Mouse (Mus musculus) heart, postnatal 10 days (tissue): ENCODE measurements around the gene Syn3. TPM values are rescaled to one million over a fixed set of nuclear protein-coding genes. Genes with fewer than 3 reads are reported as not detected.
"Not testable (repeated sequence)": the region's sequence is repeated elsewhere in the genome, so short reads cannot be mapped to it uniquely, and the experiment has no call there.

Experiments
- DNase-seq, 2 experiments: peaks; one replicate each; pipeline ENCODE4 v3.0.0; 2021
- intact Hi-C: fragments of 180-260 bp; cut with DNase I; formaldehyde crosslinking; loops from one replicate; pipeline ENCODE4 v1.15.1; 2025
- total RNA-seq, 2 experiments: library from RNA; stranded (reverse); gene quantifications; 2 replicates each; pipeline ENCODE4 v1.2.3; 2021

Syn3 gene
- total RNA-seq, 2 experiments from 2014 or later: 0.62 to 0.79 TPM

DNA sequence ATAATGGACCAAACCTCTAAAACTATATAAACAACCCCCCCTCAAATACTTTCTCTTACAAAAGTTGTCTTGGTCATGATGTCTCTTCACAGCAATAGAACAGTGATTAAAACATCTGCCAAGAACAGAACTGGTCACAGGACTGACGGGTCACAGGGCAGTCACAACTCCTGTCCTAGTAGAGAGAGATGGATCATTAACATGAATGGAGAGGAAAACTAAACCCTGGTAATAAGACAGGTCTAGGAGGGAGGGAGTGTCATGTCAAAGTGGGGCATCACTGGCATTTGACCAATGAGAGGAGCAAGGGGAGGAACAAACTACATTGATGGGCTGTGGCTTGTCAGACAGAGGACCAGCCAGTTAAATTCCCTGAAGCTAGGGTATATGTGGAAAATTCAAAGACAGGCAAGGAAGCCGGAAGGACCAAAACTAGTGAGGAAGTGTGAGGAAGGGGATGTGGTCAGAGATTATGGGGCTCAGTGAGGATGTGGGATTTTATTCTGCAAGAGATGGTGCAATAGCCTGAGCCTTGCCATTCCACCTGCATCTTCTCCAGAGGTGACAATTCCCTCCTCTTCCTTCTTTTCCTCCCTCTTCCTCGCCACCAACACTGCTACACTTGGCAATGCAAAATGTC lies 76.8 kb downstream of the Syn3 start:
- intact Hi-C loops: no loop called here
- DNase-seq: no peak

DNA sequence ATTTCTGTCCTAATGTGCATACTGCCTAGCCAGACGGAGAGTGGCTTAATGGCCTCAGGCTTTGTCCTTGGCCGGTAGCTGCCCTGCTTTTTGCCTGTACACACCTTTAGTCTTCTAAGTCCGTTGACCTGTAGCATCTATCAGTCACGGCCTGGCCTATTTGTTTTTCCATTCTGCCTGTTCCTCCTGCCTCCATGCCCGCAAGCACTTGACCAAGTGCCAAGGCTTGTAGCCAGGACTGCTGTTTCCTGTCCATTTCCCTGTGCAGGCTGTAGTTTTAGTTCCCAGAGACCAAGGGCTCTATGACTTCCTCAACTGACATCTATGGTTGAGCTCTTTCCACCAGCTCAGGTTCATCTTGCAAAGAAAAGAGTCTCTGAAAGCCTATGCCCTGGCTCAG lies 79.8 kb downstream of the Syn3 start:
- intact Hi-C loops: no loop called here
- DNase-seq: peak; percentile 43 to 56

DNA sequence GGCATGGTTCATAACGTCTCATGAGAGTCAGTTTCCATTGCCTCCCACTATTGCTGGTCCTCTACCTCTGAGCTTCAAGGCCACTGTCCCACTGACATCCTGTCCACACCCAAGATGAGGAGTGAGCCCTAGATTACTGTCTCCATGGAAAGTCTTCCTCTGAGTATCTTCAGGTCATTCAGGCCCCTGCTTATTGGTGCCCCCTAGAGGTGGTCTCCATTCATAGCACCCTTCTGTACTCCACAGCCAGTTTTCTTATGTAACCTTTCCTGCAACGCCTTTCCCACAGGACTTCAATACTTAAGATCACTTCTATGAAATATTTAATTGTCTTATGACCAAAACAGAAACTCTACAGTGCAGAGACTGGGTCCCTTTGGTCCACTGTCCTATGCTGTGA lies 80.4 kb downstream of the Syn3 start:
- intact Hi-C loops: no loop called here
- DNase-seq: no peak

DNA sequence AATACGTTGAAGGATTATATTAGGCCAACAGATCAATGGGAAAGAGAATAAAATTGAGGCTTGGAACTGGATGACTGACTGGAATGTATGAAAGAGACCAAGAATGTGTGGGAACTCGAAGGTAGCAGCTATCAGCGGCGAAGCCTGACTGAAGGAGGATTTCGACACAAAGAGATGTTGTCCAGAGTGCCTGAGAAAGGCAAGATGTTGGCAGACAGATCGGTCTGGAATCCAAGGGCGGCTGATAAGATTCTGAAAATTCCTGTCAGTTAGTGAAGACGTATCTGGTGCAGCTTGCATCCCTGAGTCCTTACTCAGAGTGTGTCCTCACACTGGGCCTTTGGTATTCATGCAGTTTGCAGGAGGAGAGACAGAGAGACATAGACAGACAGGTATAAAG lies 81.9 kb downstream of the Syn3 start:
- DNase-seq: peak; percentile 23 to 33
- intact Hi-C loops: no loop called here

DNA sequence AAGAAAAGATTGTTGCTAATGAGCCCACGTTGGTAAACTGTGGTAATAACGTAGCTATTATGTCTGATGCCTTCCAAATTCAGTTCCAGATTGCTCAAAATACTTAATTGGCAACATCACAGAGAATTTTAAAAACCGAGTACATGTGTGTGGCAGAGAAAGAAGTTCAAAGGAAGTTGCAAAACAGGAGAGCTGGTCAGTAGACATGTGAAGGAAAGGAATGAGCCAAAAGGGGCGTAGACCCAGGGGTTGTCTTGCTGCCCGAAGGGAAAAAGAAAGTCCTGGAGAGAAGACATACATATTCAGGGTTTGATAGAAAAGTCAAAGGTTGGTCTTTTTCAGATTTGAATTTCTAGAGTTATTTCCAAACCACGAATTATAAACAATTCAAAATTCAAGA lies 87.8 kb downstream of the Syn3 start:
- intact Hi-C loops: no loop called here
- DNase-seq: no peak

DNA sequence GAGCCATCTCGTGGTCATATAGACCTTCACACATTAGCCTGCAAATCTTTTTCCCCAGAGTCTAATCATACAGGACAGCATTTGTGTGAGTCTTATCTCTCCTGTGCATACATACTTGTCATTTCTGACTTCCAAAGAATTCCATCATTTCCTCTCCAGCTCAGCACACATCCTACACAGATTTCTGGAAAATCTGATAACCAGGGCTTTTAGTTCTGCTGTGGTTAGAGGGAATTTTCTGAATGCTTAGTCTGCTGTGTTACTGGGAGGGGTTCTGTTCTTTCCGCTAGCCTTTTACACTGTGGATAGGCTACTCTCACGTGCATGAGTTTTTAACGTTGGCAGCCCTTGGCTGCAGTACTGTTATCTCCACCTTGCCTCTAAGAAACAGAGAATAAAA lies 91.7 kb downstream of the Syn3 start:
- intact Hi-C loops: no loop called here
- DNase-seq: no peak

DNA sequence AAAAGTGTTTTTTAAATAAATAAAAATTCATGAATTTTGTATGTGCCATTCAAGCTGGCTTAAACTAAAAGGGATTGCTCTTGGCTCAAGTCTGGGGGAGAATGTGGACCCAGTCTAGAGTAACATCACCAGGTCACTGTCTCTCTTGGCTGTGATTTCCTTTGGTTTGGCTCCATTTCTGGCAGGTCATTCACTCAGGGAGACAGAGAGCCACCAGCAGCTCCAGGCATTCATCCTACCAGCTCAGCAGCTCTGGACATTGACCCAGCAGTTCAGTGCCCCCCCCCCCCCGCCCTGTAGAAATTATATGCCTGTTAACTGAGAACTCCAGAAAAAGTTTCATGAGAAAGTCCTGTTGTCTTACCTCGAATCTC lies 100.4 kb downstream of the Syn3 start:
- no peak for DNase-seq
- intact Hi-C loops: no loop called here

DNA sequence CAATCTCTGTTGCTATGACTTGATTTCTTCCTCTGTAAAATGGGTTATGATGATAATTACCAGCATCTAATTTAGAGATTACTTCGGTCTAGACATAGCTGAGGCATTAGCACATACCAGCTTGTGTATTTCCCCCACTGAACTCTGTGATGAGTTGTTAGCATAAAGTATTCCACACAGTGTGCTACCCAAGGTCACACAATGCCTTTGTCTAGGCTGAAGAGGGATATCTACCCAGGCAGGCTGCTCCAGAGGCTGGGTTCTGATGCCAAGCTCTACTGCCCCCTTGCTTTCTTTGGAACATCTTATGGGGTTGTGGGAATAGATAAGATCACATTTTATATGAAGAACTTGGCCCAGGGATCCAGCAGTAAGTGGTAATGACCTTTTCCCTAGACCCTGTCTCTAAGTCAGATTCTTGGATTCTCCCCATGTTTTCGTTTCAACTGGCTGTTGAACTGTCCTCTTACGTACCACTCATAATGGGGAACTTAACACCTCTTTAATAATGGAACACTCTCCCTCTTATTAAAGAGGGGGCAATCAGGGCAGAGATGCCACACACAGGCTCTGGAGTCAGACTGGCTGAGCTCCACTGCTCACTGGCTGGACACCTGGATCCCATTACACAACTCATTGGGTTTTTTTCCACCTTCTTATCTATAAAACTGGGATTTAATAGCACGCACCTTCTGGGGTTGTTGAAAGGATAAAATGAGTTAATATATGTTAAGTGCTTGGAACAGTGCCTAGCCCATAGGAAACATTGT lies 100.9 kb downstream of the Syn3 start:
- intact Hi-C loops: no loop called here
- no peak for DNase-seq

DNA sequence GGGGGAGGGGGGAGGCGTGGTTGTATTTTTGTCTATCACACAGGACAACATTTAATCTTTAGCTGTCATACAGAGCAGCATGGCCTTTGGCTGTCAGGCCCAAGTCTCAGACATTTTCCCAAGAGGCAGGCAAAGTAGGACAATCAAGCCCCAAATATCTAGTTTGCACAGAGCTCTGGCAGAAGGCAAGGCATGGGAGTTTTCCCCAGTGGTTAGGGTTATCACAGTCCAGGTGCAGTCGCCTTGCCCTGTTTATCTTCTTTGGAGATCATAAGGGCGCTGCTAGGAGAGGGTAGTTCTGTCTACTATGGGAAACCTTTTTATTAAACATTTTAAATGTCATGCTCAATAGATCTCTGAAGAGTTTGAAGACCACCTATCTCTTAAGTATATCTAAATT lies 106.3 kb downstream of the Syn3 start:
- intact Hi-C loops: no loop called here
- DNase-seq: no peak

DNA sequence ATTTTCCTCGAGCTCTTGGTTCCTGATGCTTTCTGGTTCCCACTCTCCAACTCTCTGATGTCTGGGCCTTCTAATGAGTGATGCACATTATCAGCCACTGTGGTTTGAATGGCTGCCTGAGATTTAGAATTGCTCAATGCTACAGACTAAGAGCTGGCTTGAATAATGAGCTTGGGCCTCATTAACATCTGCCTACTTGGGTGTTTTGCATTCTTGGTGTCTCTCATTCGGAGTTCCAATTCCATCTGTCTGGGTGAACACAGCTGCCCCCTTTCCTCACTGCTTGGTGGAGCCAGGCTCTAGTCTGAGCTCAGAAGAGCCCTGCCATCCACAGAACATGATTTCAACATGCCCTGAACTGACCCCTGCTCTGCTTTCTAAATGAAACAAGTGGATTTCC lies 108.8 kb downstream of the Syn3 start:
- peak in 1 of 2 experiments; percentile 18 for DNase-seq
- intact Hi-C loops: no loop called here

DNA sequence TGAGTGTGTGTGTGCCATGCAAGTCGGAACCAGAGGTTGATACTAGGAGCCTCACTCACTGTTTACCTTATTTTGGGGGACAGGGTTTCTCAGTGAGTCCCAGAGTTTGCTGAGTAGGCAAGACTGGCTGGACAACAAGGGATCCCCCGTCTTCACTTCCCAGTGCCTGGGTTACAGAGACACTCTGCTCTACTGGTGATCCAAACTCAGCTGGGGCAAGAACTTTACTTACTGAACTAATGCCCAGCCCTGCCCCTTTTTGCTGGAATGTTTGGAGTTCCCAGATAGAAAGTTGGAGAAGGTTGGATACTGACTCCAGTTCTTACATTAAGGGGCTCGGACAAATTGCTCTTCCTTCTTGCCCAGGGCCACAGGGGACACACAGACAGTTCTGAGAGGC lies 109.3 kb downstream of the Syn3 start:
- intact Hi-C loops: no loop called here
- DNase-seq: no peak

DNA sequence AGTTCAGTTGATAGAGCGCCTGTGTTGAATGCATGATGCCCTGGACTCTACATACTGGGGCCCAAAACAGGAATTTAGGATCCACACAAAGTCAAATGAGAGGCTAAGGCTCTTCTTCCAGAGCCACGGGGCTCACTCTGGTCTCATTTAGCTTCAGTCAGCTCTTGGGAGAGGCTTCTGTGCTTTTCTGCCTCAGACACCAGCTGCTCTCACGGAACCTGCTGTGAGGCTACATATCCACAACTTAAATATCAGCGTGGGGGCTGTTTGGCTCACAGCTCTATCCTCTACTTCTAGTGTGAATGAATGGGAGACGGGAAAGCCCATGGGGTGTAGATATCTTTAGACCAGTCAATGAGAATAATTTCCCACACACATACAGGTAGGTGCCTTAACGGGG lies 109.9 kb downstream of the Syn3 start:
- DNase-seq: no peak
- intact Hi-C loops: no loop called here

DNA sequence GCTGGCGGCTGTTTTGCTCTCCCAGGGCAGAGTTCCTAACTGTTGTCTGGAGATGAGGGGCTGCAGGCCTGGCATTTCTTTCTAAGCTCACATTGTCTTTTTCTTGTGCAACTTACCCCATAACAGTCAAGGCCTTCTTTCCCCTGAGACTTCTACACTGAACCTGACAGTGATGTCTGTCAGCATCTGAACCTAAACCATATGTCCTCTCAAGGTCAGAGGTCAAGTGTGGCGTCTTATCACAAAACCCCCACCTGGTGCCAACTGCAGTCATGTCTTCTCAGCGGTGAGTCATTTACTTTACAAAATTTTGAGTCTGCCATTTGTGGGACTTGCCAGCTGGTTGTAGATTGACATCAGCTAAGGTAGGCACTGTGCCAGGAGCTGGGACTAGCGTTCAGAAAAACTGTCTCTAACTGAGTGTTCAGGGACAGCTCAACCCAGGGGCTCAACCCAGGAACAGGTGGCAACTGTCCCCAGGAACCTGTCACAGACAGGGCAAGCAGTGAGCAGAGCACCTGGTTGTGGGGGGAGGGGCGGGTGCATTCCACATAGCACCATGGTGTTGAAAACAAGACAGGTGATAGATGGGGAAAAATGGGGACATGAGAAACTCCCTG lies 110.8 kb downstream of the Syn3 start:
- intact Hi-C loops: no loop called here
- no peak for DNase-seq

DNA sequence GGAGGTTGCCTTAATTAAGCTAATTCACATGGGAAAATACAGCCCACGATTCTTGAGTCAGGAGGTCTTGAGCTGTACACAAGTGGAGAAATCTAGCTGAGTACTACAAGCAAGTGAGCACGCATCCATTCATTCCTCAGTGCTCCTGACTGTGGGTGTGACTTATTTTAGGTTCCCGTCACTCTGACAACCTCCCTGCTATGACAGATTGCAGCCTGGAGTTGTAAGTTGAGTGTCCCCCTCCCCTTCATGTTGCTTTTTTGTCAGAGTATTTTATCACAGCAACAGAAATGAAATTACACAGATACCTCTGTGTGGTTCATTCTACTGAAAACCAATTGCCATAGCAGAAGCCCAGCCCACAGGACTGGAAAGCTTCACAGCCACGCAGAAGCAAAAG lies 112.5 kb downstream of the Syn3 start:
- intact Hi-C loops: no loop called here
- no peak for DNase-seq

DNA sequence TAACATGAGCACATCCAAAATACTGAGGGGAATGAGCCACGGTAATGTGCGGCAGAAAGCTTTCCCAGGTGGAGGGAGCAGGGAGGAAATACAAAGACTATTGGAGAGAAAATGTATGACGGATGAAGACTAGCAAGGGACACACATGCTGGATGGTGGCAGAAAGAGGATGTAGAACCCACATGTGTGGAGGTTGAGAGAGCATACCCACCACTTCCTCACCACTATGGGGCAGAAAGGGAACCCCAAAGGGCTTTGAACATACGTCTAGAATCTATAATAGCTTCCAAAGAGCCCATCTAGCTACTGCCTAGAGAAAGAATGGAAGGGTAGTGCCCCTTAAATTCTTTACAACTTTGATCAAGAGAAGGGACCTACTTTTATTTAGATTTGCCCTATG lies 113.0 kb downstream of the Syn3 start:
- no peak for DNase-seq
- intact Hi-C loops: no loop called here

DNA sequence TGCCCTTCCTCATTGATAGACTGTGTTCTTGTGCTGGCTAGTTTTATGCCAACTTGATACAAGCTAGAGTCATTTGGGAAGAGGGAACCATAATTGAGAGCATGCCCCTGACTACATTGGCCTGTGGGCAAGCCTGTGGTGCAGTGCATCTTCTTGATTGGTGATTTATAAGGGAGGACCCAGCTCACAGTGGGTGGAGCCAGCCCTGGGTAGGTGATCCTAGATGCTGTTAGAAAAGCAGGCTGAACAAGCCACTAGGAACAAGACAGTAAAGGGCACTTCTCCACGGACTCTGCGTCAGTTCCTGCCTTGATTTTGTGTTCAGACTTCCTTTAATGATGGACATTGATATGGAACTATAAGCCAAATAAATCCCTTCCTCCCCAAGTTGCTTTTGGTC lies 114.0 kb downstream of the Syn3 start:
- DNase-seq: no peak
- intact Hi-C loops: no loop called here

DNA sequence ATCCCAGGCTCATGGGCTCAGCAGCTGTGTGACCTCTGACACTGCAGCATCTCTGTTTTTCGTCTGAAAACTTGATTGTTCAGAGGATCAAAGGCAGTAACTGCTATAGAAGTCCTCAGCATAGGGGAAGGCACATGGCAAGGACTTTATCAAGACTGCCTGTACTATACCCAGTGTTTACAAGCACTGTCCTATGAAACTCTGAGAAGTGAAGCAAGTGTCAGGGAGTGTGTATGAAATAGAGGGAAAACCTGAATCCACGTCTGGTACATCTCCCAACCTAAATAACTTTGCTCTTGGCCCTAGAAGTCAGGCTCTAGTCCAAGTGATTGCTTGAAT lies 116.8 kb downstream of the Syn3 start:
- intact Hi-C loops: no loop called here

DNA sequence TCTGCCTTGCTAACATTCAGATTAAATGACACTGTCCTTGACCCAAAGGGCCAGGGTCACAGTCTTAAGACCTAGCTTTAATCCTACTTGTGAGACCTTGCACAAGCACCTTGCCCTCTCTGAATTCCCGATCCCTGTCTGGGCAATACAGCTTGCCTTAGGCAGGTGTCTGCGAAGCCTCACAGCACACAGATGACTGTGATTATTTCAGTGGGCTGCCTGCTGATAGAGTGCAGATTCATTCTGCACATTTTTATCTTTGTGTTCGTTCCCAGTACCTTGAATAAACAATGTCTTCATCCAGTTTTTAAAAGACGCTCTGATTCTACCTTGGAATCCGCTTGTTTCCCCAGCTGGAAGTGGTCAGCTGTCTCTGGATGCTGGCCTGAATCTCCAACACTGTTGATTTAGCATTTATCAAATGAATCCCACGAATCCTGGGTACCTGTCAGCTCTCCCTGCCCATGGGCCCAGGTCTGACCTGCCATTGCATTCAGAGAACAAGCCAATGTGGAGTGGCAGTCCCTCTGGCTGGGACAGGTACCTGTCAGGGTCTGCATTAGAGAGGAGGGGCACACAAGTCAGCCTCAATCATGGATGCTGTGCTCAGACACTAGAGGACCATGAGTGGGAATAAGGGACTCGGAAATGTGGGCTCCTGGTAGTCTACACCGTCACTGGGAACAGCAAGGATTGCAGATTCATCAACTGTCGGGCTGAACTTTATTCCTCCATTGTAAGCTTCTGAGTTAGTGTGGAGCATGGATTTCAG lies 117.4 kb downstream of the Syn3 start:
- DNase-seq: no peak
- intact Hi-C loops: no loop called here

More for the DNA sequence above, 116.8 kb downstream of the Syn3 start:
- DNase-seq: no peak

DNA sequence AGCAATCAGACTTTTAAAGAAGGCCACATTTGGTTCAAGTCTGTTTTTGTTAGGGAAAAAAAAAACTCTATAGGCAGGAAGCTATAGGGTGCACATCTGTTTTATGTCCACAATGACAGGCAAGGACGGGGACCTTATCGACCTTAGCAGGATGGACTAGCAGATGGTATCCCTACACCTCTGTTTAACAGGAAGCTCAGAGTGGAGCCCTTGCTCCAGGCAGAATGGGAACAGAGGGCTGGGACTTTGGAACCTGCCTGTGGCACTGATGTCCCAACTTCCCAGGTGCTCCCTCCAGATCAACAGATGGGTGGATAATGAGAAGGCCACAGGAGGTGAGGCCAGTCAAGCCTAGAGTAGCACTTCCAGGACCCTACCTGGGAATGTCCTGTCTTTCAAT lies 118.1 kb downstream of the Syn3 start:
- intact Hi-C loops: no loop called here

DNA sequence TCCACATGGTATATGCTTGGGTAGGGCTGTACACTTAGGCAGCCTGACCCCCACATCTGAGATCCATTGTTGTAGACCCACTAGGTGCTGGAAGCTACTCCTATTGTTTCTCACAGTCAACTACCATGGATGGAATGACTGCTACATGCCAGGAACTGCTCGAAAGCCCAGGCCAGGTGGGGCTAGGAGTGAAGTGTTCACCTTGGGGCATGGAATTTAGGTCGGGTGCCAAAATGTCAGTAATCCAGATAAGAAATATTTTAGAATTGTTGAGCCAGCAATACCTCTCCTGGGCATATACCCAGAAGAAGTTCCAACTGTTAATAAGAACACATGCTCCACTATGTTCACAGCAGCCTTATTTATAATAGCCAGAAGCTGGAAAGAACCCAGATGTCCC lies 119.9 kb downstream of the Syn3 start:
- DNase-seq, intact Hi-C loops: not testable (repeated sequence)

More for the DNA sequence above, 118.1 kb downstream of the Syn3 start:
- no peak for DNase-seq

DNA sequence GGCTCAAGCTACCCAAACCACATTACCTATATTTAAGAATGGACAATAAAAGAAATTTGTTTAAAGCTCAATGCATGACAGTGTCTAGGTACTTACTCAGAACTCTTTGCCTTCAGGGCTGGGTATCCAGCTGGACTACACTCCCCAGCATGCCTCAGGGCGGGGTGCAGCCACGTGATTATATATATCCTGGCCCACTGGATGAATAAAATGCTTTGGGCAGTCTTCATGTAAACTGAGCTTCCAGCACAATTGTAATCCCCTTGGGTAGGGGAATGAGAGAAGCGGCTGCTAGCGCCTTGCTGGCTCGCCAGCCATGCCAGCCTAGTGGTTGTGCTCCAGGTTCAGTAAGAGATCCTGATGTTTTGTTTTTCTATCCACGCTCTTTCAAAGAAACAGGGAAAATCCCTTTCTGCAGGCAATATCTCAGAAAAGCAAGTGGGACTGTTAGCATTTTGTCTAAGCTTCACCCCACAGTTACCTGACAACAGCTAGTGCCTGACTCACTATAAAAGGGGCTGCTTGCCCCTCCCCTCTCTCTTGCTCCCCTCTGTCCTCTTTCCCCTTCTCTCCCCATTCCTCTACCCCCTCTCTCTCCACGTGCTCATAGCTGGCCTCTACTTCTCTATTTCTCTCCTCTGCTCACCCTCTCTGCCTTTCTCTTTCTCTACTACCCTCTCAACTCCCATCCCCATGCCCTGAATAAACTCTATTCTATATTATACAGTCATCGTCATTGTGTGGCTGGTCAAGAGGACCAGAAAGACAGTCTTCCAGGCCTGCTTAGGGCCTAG lies 122.1 kb downstream of the Syn3 start:
- no peak for DNase-seq
- intact Hi-C loops: no loop called here
